In genomic region chr2:114049372-114049771, GRCm38 (mm10) we compare ENCODE assay signal across 19 mouse cellular contexts. TPM values are rescaled to one million over a fixed set of nuclear protein-coding genes. Genes with fewer than 3 reads are reported as not detected.
"Had no signal": no experiment of that assay in that cellular context is flagged by ENCODE, and none has a peak within 500 bp of the region (broad histone marks: within the 10 kb centered on the region; RNA-seq: fewer than 3 reads in every experiment).

No protein-coding gene starts in this region.

- DNase-seq: kidney, postnatal 10 days; kidney, postnatal 4 days; left cerebral cortex, postnatal 4 days; lung, adult 18-20 months; midbrain, embryonic 14.5 days; retina, postnatal 1 day; right cerebral cortex, postnatal 4 days; spleen, adult 18-20 months; thymus, adult 18-20 months; thymus, postnatal 14 days had no signal

- H3K9ac ChIP-seq: limb, embryonic 13.5 days; liver, embryonic 14.5 days; neural tube, embryonic 13.5 days had no signal

- H3K9me3 ChIP-seq: limb, embryonic 13.5 days; neural tube, embryonic 13.5 days had no signal

- H3K4me2 ChIP-seq: limb, embryonic 13.5 days; neural tube, embryonic 13.5 days had no signal

- H3K4me3 ChIP-seq: neural tube, embryonic 13.5 days had no signal

- H3K27me3 ChIP-seq: limb, embryonic 13.5 days; neural tube, embryonic 13.5 days had no signal

- H3K27ac ChIP-seq: limb, embryonic 13.5 days; liver, embryonic 14.5 days; neural tube, embryonic 13.5 days had no signal

- H3K36me3 ChIP-seq: limb, embryonic 13.5 days; neural tube, embryonic 13.5 days had no signal

RNA-seq across cellular contexts. Expression of gene Actc1, which starts 4.0 kb away (rescaled TPM):
- total RNA-seq: layer of hippocampus, postnatal 14 days; left cerebral cortex, adult 18-20 months; left cerebral cortex, postnatal 10 days; left cerebral cortex, postnatal 4 days; megakaryocyte-erythroid progenitor cell, adult 5-6 weeks; monocyte, adult 5-6 weeks had no signal

RNA-seq across cellular contexts. Expression of gene Gjd2, which starts 36.0 kb away (rescaled TPM):
- total RNA-seq: liver, adult 2 months; megakaryocyte-erythroid progenitor cell, adult 5-6 weeks; monocyte, adult 5-6 weeks had no signal
- polyA plus RNA-seq: liver, adult 2 months; liver, embryonic 14.5 days had no signal
